In the genomic region with DNA sequence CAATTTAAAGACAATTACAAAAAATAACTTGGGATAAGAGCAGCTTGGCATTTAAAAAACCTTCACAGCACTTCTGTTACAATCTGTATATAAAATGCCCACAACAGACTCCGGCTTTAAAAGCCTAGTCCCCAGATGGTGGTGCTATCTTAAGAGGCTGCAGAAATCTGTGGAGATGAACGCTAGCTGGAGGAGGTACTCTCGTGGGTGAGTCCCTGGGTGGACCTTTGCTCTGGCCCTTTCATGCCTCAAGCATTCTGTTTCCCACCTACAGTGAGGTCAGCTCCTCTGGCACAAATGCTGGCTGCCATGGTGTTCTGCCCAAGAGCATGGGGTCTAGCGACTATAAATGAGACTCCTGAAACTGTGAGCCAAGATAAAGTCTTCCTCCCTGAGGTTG, we compare ENCODE assay signal across 25 mouse cellular contexts.
"Had no signal": no experiment of that assay in that cellular context is flagged by ENCODE, and none has a peak within 500 bp of the region (broad histone marks: within the 10 kb centered on the region; RNA-seq: fewer than 3 reads in every experiment).

No protein-coding gene starts in this region.

- H3K9me3 ChIP-seq: heart, embryonic 15.5 days; hindbrain, embryonic 15.5 days; intestine, embryonic 15.5 days; kidney, embryonic 15.5 days had no signal

- H3K9ac ChIP-seq: heart, embryonic 13.5 days; heart, embryonic 15.5 days; hindbrain, embryonic 13.5 days; hindbrain, embryonic 15.5 days; intestine, embryonic 15.5 days; kidney, embryonic 15.5 days; limb, embryonic 12.5 days had no signal

- H3K36me3 ChIP-seq: heart, embryonic 13.5 days; heart, embryonic 15.5 days; hindbrain, embryonic 13.5 days; hindbrain, embryonic 15.5 days; intestine, embryonic 15.5 days; kidney, embryonic 15.5 days; limb, embryonic 10.5 days; limb, embryonic 12.5 days had no signal

- ATAC-seq: hindbrain, postnatal 0 days; intestine, embryonic 15.5 days had no signal

- H3K4me1 ChIP-seq: heart, embryonic 13.5 days; heart, embryonic 15.5 days; hindbrain, embryonic 13.5 days; hindbrain, embryonic 15.5 days; intestine, embryonic 15.5 days; kidney, embryonic 15.5 days; limb, embryonic 10.5 days; limb, embryonic 12.5 days had no signal

- H3K27me3 ChIP-seq: heart, embryonic 13.5 days; heart, embryonic 15.5 days; hindbrain, embryonic 13.5 days; hindbrain, embryonic 15.5 days; intestine, embryonic 15.5 days; kidney, embryonic 15.5 days; limb, embryonic 12.5 days had no signal

- H3K27ac ChIP-seq: heart, embryonic 13.5 days; heart, embryonic 15.5 days; hindbrain, embryonic 13.5 days; hindbrain, embryonic 15.5 days; hindbrain, postnatal 0 days; intestine, embryonic 15.5 days; kidney, embryonic 15.5 days; kidney, postnatal 0 days; limb, embryonic 10.5 days; limb, embryonic 12.5 days had no signal

- H3K4me2 ChIP-seq: heart, embryonic 11.5 days; heart, embryonic 13.5 days; heart, embryonic 15.5 days; hindbrain, embryonic 13.5 days; hindbrain, embryonic 15.5 days; intestine, embryonic 15.5 days; kidney, embryonic 15.5 days; limb, embryonic 12.5 days; liver, embryonic 11.5 days had no signal

- H3K4me3 ChIP-seq: heart, embryonic 13.5 days; heart, embryonic 15.5 days; hindbrain, embryonic 13.5 days; hindbrain, embryonic 15.5 days; intestine, embryonic 15.5 days; kidney, embryonic 15.5 days; limb, embryonic 10.5 days; limb, embryonic 12.5 days had no signal

- DNase-seq: gastrocnemius, postnatal 14 days; gastrocnemius, postnatal 36 days; heart, adult 11 months; heart, postnatal 14 days; heart, postnatal 36 days; kidney, adult 11 months; kidney, adult 2 months; kidney, adult 9 months; kidney, postnatal 14 days; kidney, postnatal 36 days; layer of hippocampus, adult 9-11 months; layer of hippocampus, postnatal 36 days; liver had no signal
